Mouse (Mus musculus): ENCODE data around the gene Ccdc96. TPM values are rescaled to one million over a fixed set of nuclear protein-coding genes. Genes with fewer than 3 reads are reported as not detected.

The Ccdc96 gene
- polyA plus RNA-seq, 1 experiment, result 0.16 TPM

DNA sequence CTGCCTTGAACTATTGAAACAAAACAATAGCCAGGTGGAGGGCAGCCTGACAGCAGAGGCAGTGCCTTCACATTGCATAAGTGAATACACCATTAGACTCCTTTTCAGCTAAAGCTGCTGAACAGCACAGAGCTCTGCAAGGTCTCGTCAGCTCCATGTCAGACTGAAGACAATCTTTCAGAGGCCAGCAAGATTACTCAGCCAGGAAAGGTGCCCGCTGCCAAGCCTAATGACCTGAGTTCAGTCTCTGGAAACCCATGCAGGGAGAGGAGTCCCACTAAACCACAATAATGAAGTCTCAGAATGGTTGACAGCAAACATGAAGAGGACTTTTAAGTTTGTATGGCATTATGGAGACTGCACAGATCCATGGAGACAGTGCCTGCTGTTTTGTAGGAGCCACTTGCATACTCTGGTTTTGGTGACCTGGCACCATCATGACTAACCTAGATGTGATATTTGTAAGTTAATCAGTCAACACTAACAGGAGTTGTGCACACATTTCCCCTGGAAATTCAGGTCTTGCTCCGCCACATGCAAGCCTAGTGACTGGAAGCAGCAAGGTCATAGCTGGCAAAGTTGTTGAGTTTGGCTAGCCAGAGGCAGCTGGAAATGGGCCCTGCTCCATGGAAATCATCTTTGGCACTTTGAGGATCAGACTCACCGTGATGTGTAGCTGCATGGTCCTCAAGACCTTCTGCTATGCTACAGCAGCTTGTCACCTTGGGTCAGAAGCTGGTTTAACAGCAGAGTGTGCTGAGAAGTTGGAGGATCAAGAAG lies 11.3 kb upstream of the Ccdc96 start:
- DNase-seq (ENCODE audit: low read depth), result no peak

GRCm38 (mm10) chr5:36474283-36474682 lies 10.1 kb upstream of the Ccdc96 start:
- no peak for DNase-seq (ENCODE audit: low read depth)

DNA sequence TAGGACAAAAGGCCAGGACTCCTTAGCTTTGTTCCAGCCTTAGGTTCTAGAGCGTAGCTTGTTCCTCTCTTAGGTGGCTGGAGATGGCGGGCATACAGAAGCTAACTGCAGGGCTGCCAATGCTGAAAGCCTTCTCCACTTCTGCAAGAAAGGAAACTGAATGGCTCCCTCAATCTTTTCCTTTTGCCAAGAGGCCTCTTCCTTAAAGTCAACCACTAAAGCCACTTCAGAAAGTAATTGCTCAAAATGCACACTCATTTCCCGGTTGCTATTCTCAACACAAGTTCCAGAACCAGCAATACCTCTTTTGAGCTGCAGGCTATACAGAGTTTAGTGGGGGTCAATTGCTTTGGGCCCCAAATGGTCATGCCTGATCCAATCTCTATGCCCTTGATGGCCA lies 6.9 kb upstream of the Ccdc96 start:
- no peak for DNase-seq (ENCODE audit: low read depth)

GRCm38 (mm10) chr5:36478540-36479420 lies 5.6 kb upstream of the Ccdc96 start:
- DNase-seq (ENCODE audit: low read depth), result no peak

DNA sequence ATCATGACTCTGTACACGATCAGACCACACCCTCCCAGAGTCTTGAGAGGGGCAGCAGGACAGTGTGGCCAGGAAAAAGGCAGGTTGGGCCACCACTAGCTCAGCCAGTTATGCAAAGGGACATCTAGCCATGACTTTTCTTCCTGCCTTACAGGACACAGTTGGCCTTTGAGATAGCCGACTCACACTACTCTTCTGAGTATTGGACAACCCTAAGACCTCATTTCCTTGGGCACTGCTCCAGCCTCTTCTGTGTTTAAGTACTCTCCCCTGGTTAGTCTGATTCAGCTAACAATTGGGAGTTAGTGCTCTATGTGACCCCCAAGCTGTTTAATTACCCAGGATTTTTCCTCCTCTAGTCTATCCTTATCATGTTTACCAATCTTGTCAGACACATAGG lies 4.7 kb upstream of the Ccdc96 start:
- no peak for DNase-seq (ENCODE audit: low read depth)

- DNase-seq (ENCODE audit: low read depth), result no peak
These were observed 4.0 kb upstream of the Ccdc96 start for GRCm38 (mm10) chr5:36480398-36480797.

GRCm38 (mm10) chr5:36481114-36481513 lies 3.3 kb upstream of the Ccdc96 start:
- no peak for DNase-seq (ENCODE audit: low read depth)

- no peak for DNase-seq (ENCODE audit: low read depth)
These were observed 936 bp upstream of the Ccdc96 start for GRCm38 (mm10) chr5:36483203-36484101.

DNA sequence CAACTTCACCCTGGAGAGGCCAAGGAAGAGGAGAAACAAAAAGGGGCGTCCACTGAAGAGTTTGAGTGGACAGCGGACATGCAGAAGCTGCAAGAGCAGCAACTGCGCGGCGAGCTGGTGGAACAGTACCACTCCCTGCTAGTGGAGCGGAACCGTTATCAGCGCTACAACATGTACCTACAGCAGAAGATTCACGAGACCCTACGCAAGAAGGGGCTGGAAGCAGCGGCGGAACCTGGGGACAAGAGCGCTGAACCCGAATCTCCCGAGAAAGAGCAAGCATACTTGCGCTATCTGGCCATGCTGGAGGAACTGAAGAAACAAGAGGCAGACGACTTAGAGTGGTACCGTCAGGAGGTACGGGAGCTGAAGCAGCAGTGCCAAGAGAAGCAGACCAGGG lies 918 bp downstream of the Ccdc96 start:
- no peak for DNase-seq (ENCODE audit: low read depth)

- no peak for DNase-seq (ENCODE audit: low read depth)
These were observed 4.8 kb downstream of the Ccdc96 start for GRCm38 (mm10) chr5:36489225-36489624.

- DNase-seq (ENCODE audit: low read depth), result no peak
These were observed 9.5 kb downstream of the Ccdc96 start for GRCm38 (mm10) chr5:36493919-36494318.

DNA sequence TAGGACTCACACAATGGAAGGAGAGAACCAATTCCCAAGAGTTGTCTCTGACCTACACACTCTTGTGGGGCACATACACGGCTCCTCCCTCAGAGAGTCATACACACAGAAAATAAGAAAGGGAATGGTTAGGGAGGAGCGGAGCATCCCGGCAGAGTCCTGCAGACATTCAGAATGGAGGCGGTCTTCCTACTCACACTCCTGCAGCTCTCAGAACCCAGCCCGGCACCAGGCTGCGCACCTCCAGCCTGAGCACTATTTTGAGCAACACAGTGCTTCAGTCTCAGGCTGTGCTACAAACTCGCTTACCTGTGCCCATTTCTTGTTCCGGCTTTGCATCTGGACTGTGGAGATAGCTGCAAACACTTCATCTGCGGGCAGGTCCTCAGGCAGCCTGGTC lies 10.3 kb downstream of the Ccdc96 start:
- no peak for DNase-seq (ENCODE audit: low read depth)

- no peak for DNase-seq (ENCODE audit: low read depth)
These were observed 20.8 kb downstream of the Ccdc96 start for GRCm38 (mm10) chr5:36505235-36505634.

GRCm38 (mm10) chr5:36505643-36506042 lies 21.3 kb downstream of the Ccdc96 start:
- no peak for DNase-seq (ENCODE audit: low read depth)

- DNase-seq (ENCODE audit: low read depth), result no peak
These were observed 24.0 kb downstream of the Ccdc96 start for GRCm38 (mm10) chr5:36508351-36508750.

GRCm38 (mm10) chr5:36510956-36511355 lies 26.6 kb downstream of the Ccdc96 start:
- DNase-seq (ENCODE audit: low read depth), result no peak

GRCm38 (mm10) chr5:36515126-36515525 lies 30.7 kb downstream of the Ccdc96 start:
- no peak for DNase-seq (ENCODE audit: low read depth)

DNA sequence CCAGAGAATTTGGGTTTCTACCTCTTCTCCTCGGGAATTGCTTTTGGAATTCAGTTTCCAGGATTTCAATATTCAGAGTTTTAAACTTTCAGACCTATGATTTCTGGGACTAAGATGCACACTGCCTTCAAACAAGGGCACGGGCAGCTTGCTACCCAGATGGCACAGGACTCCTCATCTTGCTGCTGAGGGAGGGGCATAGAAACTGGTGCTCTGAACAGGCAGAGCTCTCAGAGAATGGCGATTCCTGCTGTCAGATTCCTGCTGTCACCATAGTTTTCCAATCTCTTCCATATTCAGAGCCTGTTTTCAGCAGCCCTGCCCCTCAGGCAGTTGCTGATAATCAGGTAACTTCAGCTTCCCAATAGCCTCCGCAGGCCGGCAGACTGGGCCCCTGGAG lies 31.2 kb downstream of the Ccdc96 start:
- no peak for DNase-seq (ENCODE audit: low read depth)

- no peak for DNase-seq (ENCODE audit: low read depth)
These were observed 33.2 kb downstream of the Ccdc96 start for GRCm38 (mm10) chr5:36517596-36517995.

DNA sequence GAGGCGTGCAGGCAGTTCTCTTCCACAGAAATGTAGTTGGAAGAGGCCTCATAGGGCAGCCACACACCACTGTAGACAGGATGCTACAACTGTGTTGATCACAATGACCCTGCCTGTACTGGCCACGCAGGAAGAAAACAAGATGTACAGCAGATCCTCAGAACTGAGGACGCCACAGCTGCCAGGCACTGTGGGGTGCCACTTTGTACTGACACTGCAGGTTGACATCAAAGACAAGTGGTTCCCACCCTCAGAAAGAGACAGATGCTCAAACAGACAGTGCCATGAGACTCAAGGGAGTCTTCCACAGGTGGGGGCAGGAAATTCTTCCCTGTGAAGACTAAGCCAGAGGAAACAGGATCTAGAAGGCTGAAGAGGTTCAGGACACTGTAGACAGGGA lies 35.4 kb downstream of the Ccdc96 start:
- no peak for DNase-seq (ENCODE audit: low read depth)

DNA sequence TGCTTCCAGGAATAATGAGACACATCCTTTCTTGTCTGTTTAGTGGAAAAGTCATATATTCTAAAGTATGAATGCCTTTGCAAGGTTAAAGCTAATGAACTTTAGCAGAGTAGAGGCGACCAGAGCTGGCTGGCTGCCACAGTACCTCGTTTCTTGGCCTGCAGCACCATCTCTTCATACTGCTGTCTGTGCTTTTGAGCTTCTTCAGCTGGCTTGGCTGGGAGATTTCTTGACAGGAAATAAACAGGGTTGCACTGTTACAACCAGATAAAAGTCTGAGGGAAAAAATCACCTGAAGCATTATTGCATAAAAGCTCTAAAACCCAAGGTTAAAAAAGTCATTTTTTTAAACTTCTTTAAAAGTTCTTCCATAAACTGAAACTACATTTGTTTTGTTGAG lies 38.4 kb downstream of the Ccdc96 start:
- no peak for DNase-seq (ENCODE audit: low read depth)

- no peak for DNase-seq (ENCODE audit: low read depth)
These were observed 38.9 kb downstream of the Ccdc96 start for GRCm38 (mm10) chr5:36523219-36523703.
